Mouse (Mus musculus) right cerebral cortex, postnatal 25 days (tissue): ENCODE measurements around the gene Nr1i2.
"Not testable (repeated sequence)": the region's sequence is repeated elsewhere in the genome, so short reads cannot be mapped to it uniquely, and the experiment has no call there.

Source experiments
- DNase-seq: peaks from one replicate; pipeline ENCODE4 v3.0.0; 2022

Gene Nr1i2

GRCm38 (mm10) chr16:38286541-38286940, 8.1 kb downstream of the Nr1i2 start:
- no peak for DNase-seq

- no peak for DNase-seq
Measured at GRCm38 (mm10) chr16:38285801-38286200, 8.8 kb downstream of the Nr1i2 start.

- no peak for DNase-seq
Measured at GRCm38 (mm10) chr16:38283300-38283699, 11.3 kb downstream of the Nr1i2 start.

GRCm38 (mm10) chr16:38282559-38283160, 12.0 kb downstream of the Nr1i2 start:
- DNase-seq, result no peak

GRCm38 (mm10) chr16:38280951-38281350, 13.7 kb downstream of the Nr1i2 start:
- DNase-seq, result no peak

- no peak for DNase-seq
Measured at GRCm38 (mm10) chr16:38279794-38280193, 14.8 kb downstream of the Nr1i2 start.

- no peak for DNase-seq
Measured at GRCm38 (mm10) chr16:38274737-38275136, 19.9 kb downstream of the Nr1i2 start.

GRCm38 (mm10) chr16:38272483-38272882, 22.1 kb downstream of the Nr1i2 start:
- DNase-seq, result no peak

- no peak for DNase-seq
Measured at GRCm38 (mm10) chr16:38271601-38272000, 23.0 kb downstream of the Nr1i2 start.

GRCm38 (mm10) chr16:38255927-38256326, 38.7 kb downstream of the Nr1i2 start:
- no peak for DNase-seq

- DNase-seq, result no peak
Measured at GRCm38 (mm10) chr16:38255107-38255506, 39.5 kb downstream of the Nr1i2 start.

- DNase-seq, result no peak
Measured at GRCm38 (mm10) chr16:38254001-38254400, 40.6 kb downstream of the Nr1i2 start.

GRCm38 (mm10) chr16:38250467-38250866, 44.2 kb downstream of the Nr1i2 start:
- DNase-seq, result no peak

- DNase-seq, result no peak
Measured at GRCm38 (mm10) chr16:38248331-38248961, 46.2 kb downstream of the Nr1i2 start.

GRCm38 (mm10) chr16:38245849-38246585, 48.6 kb downstream of the Nr1i2 start:
- DNase-seq, result no peak

- DNase-seq, result no peak
Measured at GRCm38 (mm10) chr16:38245379-38245778, 49.2 kb downstream of the Nr1i2 start.

- no peak for DNase-seq
Measured at GRCm38 (mm10) chr16:38244111-38244510, 50.5 kb downstream of the Nr1i2 start.

- DNase-seq, result no peak
Measured at GRCm38 (mm10) chr16:38240167-38240566, 54.5 kb downstream of the Nr1i2 start.

- DNase-seq, result no peak
Measured at GRCm38 (mm10) chr16:38239729-38240128, 54.9 kb downstream of the Nr1i2 start.

GRCm38 (mm10) chr16:38236936-38237585, 57.6 kb downstream of the Nr1i2 start:
- DNase-seq, result no peak

- not testable (repeated sequence) for DNase-seq
Measured at GRCm38 (mm10) chr16:38222491-38222890, 72.1 kb downstream of the Nr1i2 start.

- no peak for DNase-seq
Measured at GRCm38 (mm10) chr16:38205272-38205671, 89.4 kb downstream of the Nr1i2 start.
